Mouse (Mus musculus) v-Abl transformed pro-B cells (cell line): ENCODE results near the gene H2afj.
"Not testable (repeated sequence)": the region's sequence is repeated elsewhere in the genome, so short reads cannot be mapped to it uniquely, and the experiment has no call there.

Source experiments
- in situ Hi-C, 2 experiments: fragments of 400-800 bp; cut with MboI; formaldehyde crosslinking; loops; one replicate each; pipeline ENCODE4 v1.15.1; 2025; ENCODE audit not compliant: unreplicated experiment in 2 of 2

Gene H2afj

GRCm38 (mm10) chr6:136808014-136808417, at the start of gene H2afj:
Gene H2afj, plus strand, starts transcription at chr6:136808244.
- in situ Hi-C loops, result loop anchor here in 1 of 2 experiments (10.0 kb wide), 1 partner anchor 343 kb away; no protein-coding TSS in a partner anchor

GRCm38 (mm10) chr6:136763912-136764311, 44.1 kb upstream of the H2afj start:
- in situ Hi-C loops, result loop anchor here in 1 of 2 experiments (25.0 kb wide), 1 partner anchor 423 kb away; no protein-coding TSS in a partner anchor

- in situ Hi-C loops, result loop anchor here in 1 of 2 experiments (25.0 kb wide), 1 partner anchor 418 kb away; no protein-coding TSS in a partner anchor
Measured at GRCm38 (mm10) chr6:136769143-136769542, 38.9 kb upstream of the H2afj start.

- in situ Hi-C loops, result loop anchor here in 1 of 2 experiments (25.0 kb wide), 1 partner anchor 417 kb away; no protein-coding TSS in a partner anchor
Measured at GRCm38 (mm10) chr6:136769859-136770258, 38.2 kb upstream of the H2afj start.

- in situ Hi-C loops, result no loop called here
Measured at GRCm38 (mm10) chr6:136776392-136776791, 31.7 kb upstream of the H2afj start.

- in situ Hi-C loops, result no loop called here
Measured at GRCm38 (mm10) chr6:136781377-136781986, 26.6 kb upstream of the H2afj start, which contains the start of gene Gucy2c. Gene Gucy2c, minus strand, starts transcription at chr6:136781765.

GRCm38 (mm10) chr6:136782146-136782545, 25.9 kb upstream of the H2afj start:
- in situ Hi-C loops, result no loop called here

- in situ Hi-C loops, result no loop called here
Measured at GRCm38 (mm10) chr6:136782761-136783160, 25.3 kb upstream of the H2afj start.

- in situ Hi-C loops, result no loop called here
Measured at GRCm38 (mm10) chr6:136789391-136789971, 18.6 kb upstream of the H2afj start.

- in situ Hi-C loops, result no loop called here
Measured at GRCm38 (mm10) chr6:136792884-136793758, 14.9 kb upstream of the H2afj start.

- in situ Hi-C loops, result no loop called here
Measured at GRCm38 (mm10) chr6:136793831-136794525, 14.1 kb upstream of the H2afj start.

GRCm38 (mm10) chr6:136795110-136795509, 12.9 kb upstream of the H2afj start:
- in situ Hi-C loops, result no loop called here

- in situ Hi-C loops, result no loop called here
Measured at GRCm38 (mm10) chr6:136795850-136796249, 12.2 kb upstream of the H2afj start.

GRCm38 (mm10) chr6:136797874-136798693, 10.0 kb upstream of the H2afj start:
- in situ Hi-C loops, result not testable (repeated sequence)

GRCm38 (mm10) chr6:136800710-136801109, 7.3 kb upstream of the H2afj start:
- in situ Hi-C loops, result loop anchor here in 1 of 2 experiments (10.0 kb wide), 1 partner anchor 336 kb away; no protein-coding TSS in a partner anchor

GRCm38 (mm10) chr6:136801274-136801673, 6.8 kb upstream of the H2afj start:
- in situ Hi-C loops, result loop anchor here in 1 of 2 experiments (10.0 kb wide), 1 partner anchor 336 kb away; no protein-coding TSS in a partner anchor

- in situ Hi-C loops, result loop anchor here in 1 of 2 experiments (10.0 kb wide), 1 partner anchor 338 kb away; no protein-coding TSS in a partner anchor
Measured at GRCm38 (mm10) chr6:136803093-136803738, 4.8 kb upstream of the H2afj start.

GRCm38 (mm10) chr6:136803739-136804633, 4.1 kb upstream of the H2afj start, which contains the start of gene Hist4h4:
Gene Hist4h4, minus strand, starts transcription at chr6:136804415.
- in situ Hi-C loops, result loop anchor here in 1 of 2 experiments (10.0 kb wide), 1 partner anchor 339 kb away; no protein-coding TSS in a partner anchor
